In genomic region chr1:69342100-69342499, GRCm38 (mm10) we compare ENCODE assay signal across 24 mouse cellular contexts.
"Had no signal": no experiment of that assay in that cellular context is flagged by ENCODE, and none has a peak within 500 bp of the region (broad histone marks: within the 10 kb centered on the region; RNA-seq: fewer than 3 reads in every experiment).

No protein-coding gene starts in this region.

- H3K36me3 ChIP-seq: heart, embryonic 13.5 days; heart, embryonic 15.5 days; hindbrain, embryonic 13.5 days; hindbrain, embryonic 15.5 days; kidney, embryonic 15.5 days; limb, embryonic 13.5 days; limb, embryonic 15.5 days; liver, embryonic 12.5 days had no signal

- ATAC-seq: hindbrain, postnatal 0 days; intestine, embryonic 16.5 days; liver, embryonic 12.5 days had no signal

- H3K4me1 ChIP-seq: heart, embryonic 13.5 days; heart, embryonic 15.5 days; hindbrain, embryonic 13.5 days; hindbrain, embryonic 15.5 days; kidney, embryonic 15.5 days; limb, embryonic 13.5 days; limb, embryonic 15.5 days; liver, embryonic 12.5 days had no signal

- DNase-seq: gastrocnemius, postnatal 14 days; gastrocnemius, postnatal 36 days; heart, adult 11 months; heart, adult 2 months; heart, postnatal 14 days; heart, postnatal 36 days; kidney, adult 11 months; kidney, adult 2 months; kidney, adult 9 months; kidney, postnatal 14 days; kidney, postnatal 36 days; layer of hippocampus, adult 9-11 months; layer of hippocampus, postnatal 36 days; left cerebral cortex, postnatal 4 days had no signal

- H3K27me3 ChIP-seq: heart, embryonic 13.5 days; heart, embryonic 15.5 days; hindbrain, embryonic 13.5 days; hindbrain, embryonic 15.5 days; kidney, embryonic 15.5 days; limb, embryonic 13.5 days; limb, embryonic 15.5 days; liver, embryonic 12.5 days had no signal

- H3K4me3 ChIP-seq: heart, adult 2 months; heart, embryonic 13.5 days; heart, embryonic 15.5 days; hindbrain, embryonic 13.5 days; hindbrain, embryonic 15.5 days; kidney, embryonic 15.5 days; limb, embryonic 13.5 days; limb, embryonic 15.5 days; liver, embryonic 12.5 days had no signal

- H3K9me3 ChIP-seq: heart, embryonic 13.5 days; heart, embryonic 15.5 days; hindbrain, embryonic 13.5 days; hindbrain, embryonic 15.5 days; kidney, embryonic 15.5 days; limb, embryonic 13.5 days; limb, embryonic 15.5 days; liver, embryonic 12.5 days had no signal
